7 mouse cellular contexts compared by ENCODE assay signal in the genomic region with DNA sequence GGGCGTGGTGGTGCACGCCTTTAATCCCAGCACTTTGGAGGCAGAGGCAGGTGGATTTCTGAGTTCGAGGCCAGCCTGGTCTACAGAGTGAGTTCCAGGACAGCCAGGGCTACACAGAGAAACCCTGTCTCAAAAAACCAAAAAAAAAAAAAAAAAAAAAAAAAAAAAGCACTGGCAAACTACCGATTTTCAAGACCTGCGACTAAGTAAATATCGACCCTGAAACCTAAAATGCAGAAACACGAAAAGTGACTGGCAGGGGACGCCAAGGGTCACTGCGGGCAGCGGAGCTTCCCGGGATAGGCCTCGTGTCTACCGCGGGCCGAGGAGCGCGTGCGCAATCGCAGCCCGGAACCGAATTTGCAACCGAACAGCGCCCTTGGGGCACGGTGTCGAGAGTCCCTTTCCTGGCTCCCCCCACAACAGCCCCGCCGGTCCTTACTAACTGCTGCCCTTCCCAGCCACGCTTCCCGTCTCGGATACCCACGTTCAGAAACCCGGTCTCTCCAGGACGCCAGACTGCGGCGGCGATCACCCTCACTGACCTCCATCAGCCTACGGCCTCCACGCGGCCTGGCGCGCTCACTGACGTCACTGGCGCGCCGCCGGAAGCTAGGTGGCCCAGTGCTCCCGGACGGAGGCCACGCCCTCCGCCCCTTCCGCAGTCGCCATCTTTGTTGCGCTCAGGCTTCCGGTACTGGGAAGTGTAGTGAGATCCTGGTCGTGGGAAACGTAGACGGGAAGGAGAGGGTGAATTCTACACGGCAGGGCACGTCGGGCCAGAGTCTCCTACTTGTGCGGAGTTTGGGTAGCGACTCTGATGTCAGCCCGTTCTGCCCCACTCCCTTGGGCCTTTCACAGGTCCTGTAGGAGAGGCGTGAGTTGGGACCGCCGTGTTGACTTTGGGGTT. TPM values are rescaled to one million over a fixed set of nuclear protein-coding genes. Genes with fewer than 3 reads are reported as not detected.
DNase-seq lines count a peak whose midpoint lies in the region; ATAC-seq lines count a peak whose summit lies in the region.

Gene Tbrg4, minus strand, starts transcription at position 590 of the 910 bp plus-strand sequence.

- H3K36me3 ChIP-seq in embryonic facial prominence, embryonic 12.5 days, result peaks cover 38% of the 10 kb centered on the region
- peaks cover 19% of the 10 kb centered on the region; the same call in 1 of the 2 replicates for H3K36me3 ChIP-seq in limb, embryonic 11.5 days (ENCODE audit: control insufficient read depth, insufficient read depth, low read length)
- H3K36me3 ChIP-seq in midbrain, embryonic 14.5 days (ENCODE audit: control insufficient read depth, insufficient read depth, low read length), result peaks cover 36% of the 10 kb centered on the region

- peak within 1 kb of the TSS; percentile 79 for H3K9ac ChIP-seq in embryonic facial prominence, embryonic 12.5 days
- H3K9ac ChIP-seq in limb, embryonic 11.5 days (ENCODE audit: low read length), result peak within 1 kb of the TSS; percentile 79
- peak within 1 kb of the TSS; percentile 63 for H3K9ac ChIP-seq in midbrain, embryonic 14.5 days (replicated peaks; ENCODE audit: low read length)

- no peaks in the 10 kb centered on the region for H3K27me3 ChIP-seq in embryonic facial prominence, embryonic 12.5 days
- no peaks in the 10 kb centered on the region for H3K27me3 ChIP-seq in limb, embryonic 11.5 days (ENCODE audit: control insufficient read depth, insufficient read depth, low read length)
- no peaks in the 10 kb centered on the region for H3K27me3 ChIP-seq in midbrain, embryonic 14.5 days (ENCODE audit: control insufficient read depth, insufficient read depth, low read length)

- ATAC-seq in embryonic facial prominence, embryonic 12.5 days (ENCODE audit: insufficient number of reproducible peaks, insufficient read depth, low FRiP score, low TSS enrichment), result peak; percentile 90
- ATAC-seq in limb, embryonic 11.5 days (ENCODE audit: insufficient number of reproducible peaks, low FRiP score, low TSS enrichment, low read depth), result peak; percentile 94
- peak; percentile 97 for ATAC-seq in midbrain, embryonic 14.5 days (ENCODE audit: low FRiP score, low TSS enrichment)

- DNase-seq in adrenal gland, postnatal 25 days, result peak; percentile 91
- DNase-seq in heart, adult 11 months, result peak; percentile 99
- DNase-seq in kidney, adult 18-20 months, result peak; percentile 95
- peak; percentile 94 for DNase-seq in limb, embryonic 11.5 days (ENCODE audit: low spot score)
- DNase-seq in midbrain, embryonic 14.5 days, result peak; percentile 99
- DNase-seq in spleen, adult 18-20 months, result peak; percentile 86 to 89

- peaks cover 25% of the 10 kb centered on the region for H3K4me1 ChIP-seq in embryonic facial prominence, embryonic 12.5 days
- peaks cover 10% of the 10 kb centered on the region for H3K4me1 ChIP-seq in limb, embryonic 11.5 days (ENCODE audit: control insufficient read depth, insufficient read depth, low read length)
- H3K4me1 ChIP-seq in midbrain, embryonic 14.5 days (ENCODE audit: control insufficient read depth, insufficient read depth, low read length), result peaks cover 20% of the 10 kb centered on the region

- peak within 1 kb of the TSS; percentile 75 for H3K4me3 ChIP-seq in embryonic facial prominence, embryonic 12.5 days
- H3K4me3 ChIP-seq in limb, embryonic 11.5 days (ENCODE audit: low read depth, low read length), result peak within 1 kb of the TSS; percentile 79
- H3K4me3 ChIP-seq in midbrain, embryonic 14.5 days (replicated peaks; ENCODE audit: low read depth, low read length), result peak within 1 kb of the TSS; percentile 76

- WGBS in embryonic facial prominence, embryonic 12.5 days, result under 1% methylated on average over 66 of the region's 66 CpGs
- under 1% methylated on average over 66 of the region's 66 CpGs for WGBS in limb, embryonic 11.5 days
- WGBS in midbrain, embryonic 14.5 days, result under 1% methylated on average over 66 of the region's 66 CpGs

- peak within 1 kb of the TSS; percentile 88 for H3K4me2 ChIP-seq in embryonic facial prominence, embryonic 12.5 days (replicated peaks)
- H3K4me2 ChIP-seq in limb, embryonic 11.5 days (ENCODE audit: low read depth, severe bottlenecking), result peak within 1 kb of the TSS; percentile 89
- peak within 1 kb of the TSS; percentile 75 for H3K4me2 ChIP-seq in midbrain, embryonic 14.5 days (ENCODE audit: low read length)

- H3K27ac ChIP-seq in embryonic facial prominence, embryonic 12.5 days, result peak within 1 kb of the TSS; percentile 85
- peak within 1 kb of the TSS; percentile 77 for H3K27ac ChIP-seq in limb, embryonic 11.5 days (replicated peaks; ENCODE audit: low read depth, low read length)
- peak within 1 kb of the TSS; percentile 86 for H3K27ac ChIP-seq in midbrain, embryonic 14.5 days (replicated peaks; ENCODE audit: low read depth, low read length)

- no peaks in the 10 kb centered on the region for H3K9me3 ChIP-seq in embryonic facial prominence, embryonic 12.5 days
- H3K9me3 ChIP-seq in limb, embryonic 11.5 days (ENCODE audit: control insufficient read depth, low read length), result no peaks in the 10 kb centered on the region
- H3K9me3 ChIP-seq in midbrain, embryonic 14.5 days (ENCODE audit: control insufficient read depth, low read length), result no peaks in the 10 kb centered on the region

RNA-seq across cellular contexts. Expression of gene Tbrg4, which starts in this region (rescaled TPM):
- 54.1 and 60.7 TPM in 2 replicates for total RNA-seq in adrenal gland, postnatal 25 days (2021)
- polyA plus RNA-seq in embryonic facial prominence, embryonic 12.5 days (2016; fragmentation: Nextera tagmentation; extraction: Ambion mirVana), result 43.0 and 43.8 TPM in 2 replicates
- polyA plus RNA-seq in limb, embryonic 11.5 days (2014; fragmentation: Nextera tagmentation; extraction: Ambion mirVana), result 40.0 and 46.3 TPM in 2 replicates
- 28.1 and 30.2 TPM in 2 replicates for polyA plus RNA-seq in midbrain, embryonic 14.5 days (2014; fragmentation: Nextera tagmentation; extraction: Ambion mirVana)

Comparison
In these comparisons a context has a peak if more than half of its experiments do, and no peak if none do; other contexts are left out.
1. Peak in every context shown above with its lines: DNase-seq, ATAC-seq, H3K4me3 ChIP-seq and H3K27ac ChIP-seq.